Mouse (Mus musculus): ENCODE data around the gene Gorab.

The Gorab gene

GRCm38 (mm10) chr1:163356167-163356566, 47.3 kb downstream of the Gorab start:
- no peak for DNase-seq (ENCODE audit: low read depth)

GRCm38 (mm10) chr1:163355626-163356156, 47.8 kb downstream of the Gorab start:
- DNase-seq (ENCODE audit: low read depth): no peak

DNA sequence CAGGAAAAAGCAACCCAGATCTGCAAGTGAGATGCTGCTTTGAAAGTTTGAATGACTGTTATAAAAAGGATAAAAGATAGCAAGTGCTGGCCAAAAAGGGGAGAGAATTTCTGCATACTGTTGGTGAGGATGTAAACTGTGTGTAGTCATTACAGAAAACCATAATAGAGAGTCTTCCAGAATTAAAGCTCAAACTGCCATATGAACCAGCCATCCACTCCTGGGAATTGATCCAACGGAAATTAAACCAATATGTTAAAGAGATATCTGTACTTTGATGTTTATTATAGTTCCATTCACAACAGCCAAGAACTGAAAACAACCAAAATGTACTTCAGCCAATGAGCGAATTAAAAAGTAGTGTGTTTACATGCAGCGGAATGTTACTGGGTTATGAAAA, 52.5 kb downstream of the Gorab start:
- DNase-seq (ENCODE audit: low read depth): no peak

- no peak for DNase-seq (ENCODE audit: low read depth)
These were observed 57.9 kb downstream of the Gorab start for GRCm38 (mm10) chr1:163345541-163345940.

DNA sequence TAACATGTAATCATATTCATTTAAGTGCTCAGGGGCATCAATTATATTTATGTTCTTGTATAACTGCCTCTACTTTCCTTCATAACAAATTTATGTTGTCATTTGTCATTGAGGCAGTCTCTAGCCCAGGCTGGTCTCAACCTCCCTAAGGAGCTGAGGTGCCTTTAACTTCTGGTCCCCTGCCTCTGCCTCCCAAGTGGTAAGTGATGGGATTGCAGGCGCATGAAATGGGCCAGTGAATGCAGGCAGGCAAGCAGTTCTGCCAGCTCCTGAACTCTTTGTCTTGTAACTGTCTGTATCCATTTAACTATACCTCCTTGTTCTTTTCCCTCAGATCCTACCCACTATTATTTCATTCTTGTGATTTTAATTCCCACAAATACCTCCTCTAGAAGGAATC, 58.5 kb downstream of the Gorab start:
- no peak for DNase-seq (ENCODE audit: low read depth)

DNA sequence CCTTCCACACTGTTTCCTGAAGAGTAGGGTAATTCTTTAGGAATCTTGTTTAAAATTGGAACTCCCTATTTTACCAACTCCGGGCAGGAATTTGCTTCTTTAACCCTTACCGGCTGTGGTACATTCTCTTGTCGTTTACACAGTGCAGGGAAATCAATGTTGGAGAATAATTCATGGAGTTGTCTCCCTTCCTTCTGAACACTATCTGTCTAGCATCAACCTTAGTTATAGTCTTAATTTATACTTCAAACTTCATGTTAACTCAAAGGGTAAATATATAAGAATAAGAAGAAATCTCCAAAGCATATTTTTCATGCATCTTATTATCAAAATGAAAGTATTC, 64.3 kb downstream of the Gorab start:
- no peak for DNase-seq (ENCODE audit: low read depth)

DNA sequence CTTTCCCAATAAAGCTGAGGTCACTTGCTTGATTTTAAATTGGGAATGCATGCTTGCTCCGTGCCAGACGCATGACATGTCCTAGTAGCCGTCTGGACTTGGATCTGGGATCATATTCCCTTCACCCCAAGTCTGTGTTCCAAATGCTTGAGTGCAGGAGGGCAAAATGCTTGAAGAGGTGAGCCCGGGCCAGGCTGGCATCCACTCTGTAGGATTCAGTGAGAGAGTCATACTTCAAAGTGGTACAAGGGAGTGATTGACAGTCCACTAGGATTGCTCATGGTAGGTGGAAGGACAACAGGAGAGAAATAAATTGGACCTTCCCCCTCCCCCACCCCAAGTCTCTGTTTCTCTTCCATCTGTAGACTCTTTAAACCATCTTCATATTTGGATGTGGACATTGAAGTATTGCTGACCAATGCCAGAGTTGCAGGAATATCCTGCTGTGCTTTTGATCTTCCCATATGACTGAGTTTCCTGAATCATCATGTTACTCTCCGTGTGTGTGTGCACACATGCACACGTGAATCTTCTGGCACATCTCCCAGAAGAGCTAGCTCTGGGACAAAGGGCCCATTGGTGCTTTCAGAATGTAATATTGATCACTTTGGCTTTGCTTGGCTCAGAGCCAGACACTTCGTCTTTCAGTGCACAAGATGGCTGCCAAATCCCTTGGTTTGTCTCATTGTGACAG, 64.8 kb downstream of the Gorab start:
- no peak for DNase-seq (ENCODE audit: low read depth)

DNA sequence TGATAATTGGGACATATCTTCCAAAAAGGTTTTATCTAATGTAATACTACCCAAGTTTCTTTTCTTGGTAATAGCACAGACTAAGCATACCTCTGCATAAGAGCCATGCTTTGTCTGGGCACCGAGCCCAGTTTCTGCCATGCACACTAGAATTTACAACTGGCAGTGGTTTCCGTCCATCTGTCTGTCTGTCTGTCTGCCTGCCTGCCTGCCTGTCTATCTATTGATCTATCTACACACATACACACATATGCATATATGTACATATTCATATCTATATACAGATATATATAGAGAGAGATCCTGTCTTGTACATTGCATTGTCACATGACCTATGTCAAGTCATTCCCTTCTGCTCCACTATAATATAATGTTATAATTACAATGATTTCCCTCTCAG, 65.6 kb downstream of the Gorab start:
- DNase-seq (ENCODE audit: low read depth): no peak
